Comparison of ENCODE assay signal across 9 mouse cellular contexts in the genomic region with DNA sequence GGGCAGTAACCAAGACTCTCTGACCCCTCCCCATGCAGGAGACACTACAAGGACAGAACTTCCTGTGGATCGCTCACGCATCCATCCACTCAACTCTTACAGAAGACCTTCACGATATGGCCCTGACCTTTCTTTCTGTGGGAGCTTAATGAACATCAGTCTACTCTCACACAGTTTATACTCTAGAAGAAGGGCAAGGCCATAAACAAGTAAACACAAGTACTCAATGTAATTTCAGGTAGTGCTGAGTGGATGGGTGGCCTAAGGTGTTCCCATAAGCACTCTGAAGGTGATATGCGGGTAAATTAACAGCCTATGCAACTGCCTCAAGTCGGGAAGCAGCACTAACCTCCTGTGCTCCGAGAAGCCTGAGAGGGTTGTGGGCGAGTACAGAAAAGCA. TPM values are rescaled to one million over a fixed set of nuclear protein-coding genes. Genes with fewer than 3 reads are reported as not detected.
DNase-seq lines count a peak whose midpoint lies in the region; ATAC-seq and TF ChIP-seq lines count a peak whose summit lies in the region.
"Had no signal": no experiment of that assay in that cellular context is flagged by ENCODE, and none has a peak within 500 bp of the region (broad histone marks: within the 10 kb centered on the region; RNA-seq: fewer than 3 reads in every experiment).

No protein-coding gene starts in this region.

- ATAC-seq in heart, embryonic 12.5 days (ENCODE audit: insufficient number of reproducible peaks, low FRiP score): no peak
- ATAC-seq in forebrain, embryonic 16.5 days: no peak
- ATAC-seq in liver, embryonic 15.5 days (ENCODE audit: insufficient read depth): no peak
- ATAC-seq in frontal cortex, adult (ENCODE audit: low TSS enrichment): no peak

- intact Hi-C loops in heart, postnatal 25 days (cut with DNase I): no loop called here

- peak overlapping the region; percentile 75 for H3K4me3 ChIP-seq in heart, embryonic 12.5 days
- peak overlapping the region; percentile 16 for H3K4me3 ChIP-seq in ES-Bruce4 (ENCODE audit: low read depth, low read length)
- peak overlapping the region; percentile 54 for H3K4me3 ChIP-seq in forebrain, embryonic 16.5 days (replicated peaks; ENCODE audit: low read length)
- H3K4me3 ChIP-seq in liver, embryonic 15.5 days (replicated peaks): peak overlapping the region; percentile 76

- DNase-seq in heart, postnatal 25 days (ENCODE audit: low spot score): no peak
- no peak for DNase-seq in ovary, postnatal 14 days (ENCODE audit: low spot score)
- DNase-seq in frontal cortex, postnatal 10 days (ENCODE audit: low spot score in 2 of 2): no peak
- DNase-seq: cerebellum, postnatal 25 days had no signal

- H3K27me3 ChIP-seq in heart, embryonic 12.5 days (replicated peaks): peaks cover 4% of the 10 kb centered on the region
- H3K27me3 ChIP-seq in ES-Bruce4 (ENCODE audit: control insufficient read depth, insufficient read depth, low read length, poor library complexity, severe bottlenecking): no peaks in the 10 kb centered on the region
- no peaks in the 10 kb centered on the region for H3K27me3 ChIP-seq in forebrain, embryonic 16.5 days (replicated peaks; ENCODE audit: control insufficient read depth, insufficient read depth, low read length)
- H3K27me3 ChIP-seq in liver, embryonic 15.5 days: no peaks in the 10 kb centered on the region

- peak overlapping the region; percentile 84 for H3K4me2 ChIP-seq in heart, embryonic 12.5 days
- peak overlapping the region; percentile 86 for H3K4me2 ChIP-seq in forebrain, embryonic 16.5 days (ENCODE audit: low read length)
- H3K4me2 ChIP-seq in liver, embryonic 15.5 days: peak overlapping the region; percentile 72

- TF ChIP-seq POLR2A in ES-Bruce4 (IDR thresholded peaks at IDR 0.05; ENCODE audit: insufficient read depth, low read length): no peak

- 78% methylated on average over 7 of the region's 7 CpGs for WGBS in heart, embryonic 12.5 days
- WGBS in forebrain, embryonic 16.5 days: 85% methylated on average over 7 of the region's 7 CpGs
- WGBS in liver, embryonic 15.5 days (ENCODE audit: insufficient replicate concordance): 60% methylated on average over 7 of the region's 7 CpGs

- no peak overlapping the region for H3K27ac ChIP-seq in heart, embryonic 12.5 days (ENCODE audit: poor library complexity, severe bottlenecking)
- no peak overlapping the region for H3K27ac ChIP-seq in ES-Bruce4 (ENCODE audit: insufficient read depth, low read length)
- H3K27ac ChIP-seq in forebrain, embryonic 16.5 days (ENCODE audit: low read length): no peak overlapping the region
- H3K27ac ChIP-seq in liver, embryonic 15.5 days (replicated peaks): no peak overlapping the region

- TF ChIP-seq CTCF in ES-Bruce4 (IDR thresholded peaks at IDR 0.05; ENCODE audit: low read depth, low read length): no peak

- TF ChIP-seq EP300 in ES-Bruce4 (IDR thresholded peaks at IDR 0.05; ENCODE audit: insufficient read depth, low read depth, low read length): no peak

- H3K36me3 ChIP-seq in heart, embryonic 12.5 days: peaks cover 37% of the 10 kb centered on the region
- peaks cover 4% of the 10 kb centered on the region for H3K36me3 ChIP-seq in ES-Bruce4 (ENCODE audit: control insufficient read depth, insufficient read depth, low read length, poor library complexity, severe bottlenecking)
- no peaks in the 10 kb centered on the region for H3K36me3 ChIP-seq in forebrain, embryonic 16.5 days (ENCODE audit: control insufficient read depth, insufficient read depth)
- H3K36me3 ChIP-seq in liver, embryonic 15.5 days (replicated peaks): peaks cover 27% of the 10 kb centered on the region

- peaks cover 16% of the 10 kb centered on the region for H3K4me1 ChIP-seq in heart, embryonic 12.5 days (replicated peaks)
- no peaks in the 10 kb centered on the region for H3K4me1 ChIP-seq in ES-Bruce4 (ENCODE audit: control insufficient read depth, insufficient read depth, low read length)
- H3K4me1 ChIP-seq in forebrain, embryonic 16.5 days (replicated peaks; ENCODE audit: control insufficient read depth, insufficient read depth, low read length): peaks cover 10% of the 10 kb centered on the region
- peaks cover 34% of the 10 kb centered on the region for H3K4me1 ChIP-seq in liver, embryonic 15.5 days (replicated peaks)

- H3K9me3 ChIP-seq in heart, embryonic 12.5 days (replicated peaks): no peaks in the 10 kb centered on the region
- no peaks in the 10 kb centered on the region for H3K9me3 ChIP-seq in ES-Bruce4 (replicated peaks; ENCODE audit: control insufficient read depth, insufficient read depth, low read length, poor library complexity, severe bottlenecking)
- no peaks in the 10 kb centered on the region for H3K9me3 ChIP-seq in forebrain, embryonic 16.5 days (ENCODE audit: control insufficient read depth, low read length)
- no peaks in the 10 kb centered on the region for H3K9me3 ChIP-seq in liver, embryonic 15.5 days (replicated peaks)

- peak overlapping the region; percentile 87 for H3K9ac ChIP-seq in heart, embryonic 12.5 days
- peak overlapping the region; percentile 62; the same call in 1 of the 2 replicates for H3K9ac ChIP-seq in ES-Bruce4 (ENCODE audit: low read depth, poor library complexity, severe bottlenecking)
- H3K9ac ChIP-seq in forebrain, embryonic 16.5 days (replicated peaks; ENCODE audit: low read depth, low read length): peak overlapping the region; percentile 59; the same call in 1 of the 2 replicates
- H3K9ac ChIP-seq in liver, embryonic 15.5 days: no peak overlapping the region

RNA-seq across cellular contexts. Expression of gene Tgds, which starts 1.1 kb away (rescaled TPM):
- 34.7 and 35.3 TPM in 2 replicates for polyA plus RNA-seq in heart, embryonic 12.5 days (2016; fragmentation: Nextera tagmentation; extraction: Ambion mirVana)
- total RNA-seq in heart, postnatal 25 days (2021): 10 to 100 TPM in 1 of 2 experiments, 1 to 10 TPM in 1; 9.5 to 10.1 TPM
- polyA plus RNA-seq in ES-Bruce4 (2011; ENCODE audit: insufficient read depth, insufficient read length, low read depth, missing spikeins): 34.5 and 34.9 TPM in 2 replicates
- polyA plus RNA-seq in forebrain, embryonic 16.5 days (2015; fragmentation: Nextera tagmentation; extraction: Ambion mirVana): 20.2 and 22.8 TPM in 2 replicates
- polyA plus RNA-seq in liver, embryonic 15.5 days (2015; fragmentation: Nextera tagmentation; extraction: Ambion mirVana): 13.3 and 13.5 TPM in 2 replicates

RNA-seq across cellular contexts. Expression of gene Gpr180, which starts 5.5 kb away (rescaled TPM):
- 35.4 and 38.7 TPM in 2 replicates for polyA plus RNA-seq in heart, embryonic 12.5 days (2016; fragmentation: Nextera tagmentation; extraction: Ambion mirVana)
- 10 to 100 TPM; 20.3 to 21.1 TPM for total RNA-seq in heart, postnatal 25 days (2021)
- 17.3 and 17.9 TPM in 2 replicates for polyA plus RNA-seq in ES-Bruce4 (2011; ENCODE audit: insufficient read depth, insufficient read length, low read depth, missing spikeins)
- polyA plus RNA-seq in forebrain, embryonic 16.5 days (2015; fragmentation: Nextera tagmentation; extraction: Ambion mirVana): 32.7 and 33.5 TPM in 2 replicates
- polyA plus RNA-seq in liver, embryonic 15.5 days (2015; fragmentation: Nextera tagmentation; extraction: Ambion mirVana): 12.0 and 13.1 TPM in 2 replicates

Comparison
In these comparisons a context has a peak if more than half of its experiments do, and no peak if none do; other contexts are left out.
1. H3K4me3 ChIP-seq: peak in every context shown above with its lines; median percentile 76 in liver, embryonic 15.5 days; 75 in heart, embryonic 12.5 days; 54 in forebrain, embryonic 16.5 days; 16 in ES-Bruce4.